Mouse (Mus musculus) MEL (cell line): ENCODE results near the gene Gria4. TPM values are rescaled to one million over a fixed set of nuclear protein-coding genes. Genes with fewer than 3 reads are reported as not detected.

Experiments used
- DNase-seq: peaks from one replicate; pipeline ENCODE4 v3.0.0; 2011; ENCODE audit warnings: low read depth, low spot score
- H3K27ac ChIP-seq: 2 replicates; pipeline ENCODE4 v1.5.1; 2012; ENCODE audit warnings: low read depth, mild to moderate bottlenecking, control low read depth, low read length, moderate library complexity; ENCODE audit not compliant: control insufficient read depth
- H3K27me3 ChIP-seq, 2 experiments: fragments of 150-350 bp in 1 of 2; sonication (generic) in 1 of 2; 2 replicates each; pipeline ENCODE4 v1.6.1; 2012; ENCODE audit warnings: low read length in 2 of 2, mild to moderate bottlenecking in 2 of 2, improper control_type of control experiment in 1 of 2, moderate library complexity in 1 of 2; ENCODE audit not compliant: insufficient read depth in 2 of 2, control insufficient read depth in 1 of 2
- H3K36me3 ChIP-seq, 2 experiments: 2 replicates each; pipeline ENCODE4 v1.6.1; 2012 to 2014; ENCODE audit warnings: low read length in 2 of 2, improper control_type of control experiment in 1 of 2, inconsistent platforms in 1 of 2, mild to moderate bottlenecking in 1 of 2; ENCODE audit not compliant: insufficient read depth in 2 of 2, control insufficient read depth in 1 of 2
- H3K4me1 ChIP-seq, 2 experiments: fragments of 150-350 bp in 1 of 2; sonication (generic) in 1 of 2; 2 replicates each; pipeline ENCODE4 v1.6.1; 2012; ENCODE audit warnings: low read length in 2 of 2, improper control_type of control experiment in 1 of 2, mild to moderate bottlenecking in 1 of 2; ENCODE audit not compliant: insufficient read depth in 2 of 2, control insufficient read depth in 1 of 2
- H3K4me3 ChIP-seq, 2 experiments: fragments of 150-350 bp in 1 of 2; sonication (generic) in 1 of 2; 2 replicates each; pipeline ENCODE4 v1.5.1; 2012; ENCODE audit warnings: low read depth in 2 of 2, low read length in 2 of 2, mild to moderate bottlenecking in 2 of 2, moderate library complexity in 2 of 2, control low read depth in 1 of 2, improper control_type of control experiment in 1 of 2; ENCODE audit not compliant: control insufficient read depth in 1 of 2, insufficient read depth in 1 of 2
- H3K79me2 ChIP-seq: 2 replicates; pipeline ENCODE4 v1.6.1; 2012; ENCODE audit warnings: mild to moderate bottlenecking, low read length, moderate library complexity; ENCODE audit not compliant: control insufficient read depth, poor library complexity, insufficient read depth
- H3K9ac ChIP-seq: 2 replicates; pipeline ENCODE4 v1.6.1; 2012; ENCODE audit warnings: low read depth, mild to moderate bottlenecking, control low read depth, low read length, moderate library complexity; ENCODE audit not compliant: control insufficient read depth, poor library complexity, severe bottlenecking
- H3K9me3 ChIP-seq: fragments of 150-350 bp; sonication (generic); replicated peaks from 2 replicates; pipeline ENCODE4 v1.6.1; 2012; ENCODE audit warnings: mild to moderate bottlenecking, low read length, improper control_type of control experiment, moderate library complexity; ENCODE audit not compliant: insufficient read depth
- BHLHE40 ChIP-seq: IDR thresholded peaks from 2 replicates; pipeline ENCODE4 v1.6.1; 2012; ENCODE audit warnings: low read depth, mild to moderate bottlenecking, inconsistent platforms, low read length, improper control_type of control experiment, borderline replicate concordance
- HCFC1 ChIP-seq: IDR thresholded peaks from 2 replicates; pipeline ENCODE4 v1.6.1; 2012; ENCODE audit warnings: low read depth, mild to moderate bottlenecking, inconsistent platforms, low read length, improper control_type of control experiment, moderate library complexity
- MAX ChIP-seq: IDR thresholded peaks from 2 replicates; pipeline ENCODE4 v1.6.1; 2011; ENCODE audit warnings: low read length, improper control_type of control experiment
- MXI1 ChIP-seq: IDR thresholded peaks from 2 replicates; pipeline ENCODE4 v1.6.1; 2011; ENCODE audit warnings: mild to moderate bottlenecking, low read depth, low read length, improper control_type of control experiment
- MYC ChIP-seq: IDR thresholded peaks from 2 replicates; pipeline ENCODE4 v1.6.1; 2011; ENCODE audit warnings: low read depth, mild to moderate bottlenecking, low read length, improper control_type of control experiment, moderate library complexity
- NELFE ChIP-seq: IDR thresholded peaks from 2 replicates; pipeline ENCODE4 v1.6.1; 2011; ENCODE audit warnings: low read depth, low read length, improper control_type of control experiment
- POLR2A ChIP-seq, 2 experiments: IDR thresholded peaks; 2 replicates each; pipeline ENCODE4 v1.6.1; 2011 to 2012; ENCODE audit warnings: low read length in 2 of 2, mild to moderate bottlenecking in 2 of 2, control low read depth in 1 of 2, improper control_type of control experiment in 1 of 2, low read depth in 1 of 2, moderate library complexity in 1 of 2; ENCODE audit not compliant: control insufficient read depth in 1 of 2, insufficient read depth in 1 of 2, poor library complexity in 1 of 2
- POLR2AphosphoS2 ChIP-seq: IDR thresholded peaks from 2 replicates; pipeline ENCODE4 v1.6.1; 2011; ENCODE audit warnings: low read length, improper control_type of control experiment
- POLR2AphosphoS5 ChIP-seq: IDR thresholded peaks from 2 replicates; pipeline ENCODE4 v1.6.1; 2012; ENCODE audit warnings: low read depth, borderline replicate concordance, mild to moderate bottlenecking, inconsistent platforms, low read length, moderate library complexity, mixed read lengths
- RAD21 ChIP-seq: IDR thresholded peaks from 2 replicates; pipeline ENCODE4 v1.6.1; 2011; ENCODE audit warnings: mild to moderate bottlenecking, low read depth, low read length, improper control_type of control experiment
- RCOR1 ChIP-seq: IDR thresholded peaks from 2 replicates; pipeline ENCODE4 v1.6.1; 2012; ENCODE audit warnings: low read depth, mild to moderate bottlenecking, inconsistent platforms, low read length, improper control_type of control experiment
- SIN3A ChIP-seq: IDR thresholded peaks from 2 replicates; pipeline ENCODE4 v1.6.1; 2012; ENCODE audit warnings: low read length, improper control_type of control experiment, inconsistent platforms
- TBP ChIP-seq: IDR thresholded peaks from 2 replicates; pipeline ENCODE4 v1.8.0; 2011; ENCODE audit warnings: low read depth, low read length, improper control_type of control experiment
- UBTF ChIP-seq: IDR thresholded peaks from 2 replicates; pipeline ENCODE4 v1.6.1; 2012; ENCODE audit warnings: low read depth, mild to moderate bottlenecking, inconsistent platforms, low read length, improper control_type of control experiment, moderate library complexity, borderline replicate concordance; ENCODE audit not compliant: insufficient read depth
- USF1 ChIP-seq: IDR thresholded peaks from 2 replicates; pipeline ENCODE4 v1.6.1; 2014; ENCODE audit warnings: low read depth, mild to moderate bottlenecking, inconsistent platforms, low read length, improper control_type of control experiment, moderate library complexity
- USF2 ChIP-seq, 2 experiments: IDR thresholded peaks; 2 replicates each; pipeline ENCODE4 v1.6.1; 2011 to 2012; ENCODE audit warnings: improper control_type of control experiment in 2 of 2, low read length in 2 of 2, borderline replicate concordance in 1 of 2, inconsistent platforms in 1 of 2, low read depth in 1 of 2, mild to moderate bottlenecking in 1 of 2; ENCODE audit not compliant: insufficient read depth in 1 of 2
- ZMIZ1 ChIP-seq: IDR thresholded peaks from 2 replicates; pipeline ENCODE4 v1.6.1; 2012; ENCODE audit warnings: low read depth, mild to moderate bottlenecking, inconsistent platforms, low read length, improper control_type of control experiment, moderate library complexity
- polyA plus RNA-seq, 2 experiments: library from polyadenylated mRNA; stranded (reverse) in 1 of 2; unstranded in 1 of 2; fragments of >175 nt in 1 of 2; fragments of >200 nt in 1 of 2; gene quantifications; 2 replicates each; pipeline versions ENCODE4 v1.2.1 to v1.2.4; 2012; ENCODE audit warnings: low replicate concordance in 2 of 2, low read depth in 1 of 2; ENCODE audit not compliant: insufficient read length in 2 of 2, insufficient read depth in 1 of 2, missing spikeins in 1 of 2
- total RNA-seq: library from RNA; depleted of rRNA; stranded (reverse); fragments of 300-350 nt; gene quantifications from 2 replicates; pipeline ENCODE4 v1.2.3, GENCODE M21; 2012

Gene Gria4
- total and polyA plus RNA-seq, 3 experiments = not detected

DNA sequence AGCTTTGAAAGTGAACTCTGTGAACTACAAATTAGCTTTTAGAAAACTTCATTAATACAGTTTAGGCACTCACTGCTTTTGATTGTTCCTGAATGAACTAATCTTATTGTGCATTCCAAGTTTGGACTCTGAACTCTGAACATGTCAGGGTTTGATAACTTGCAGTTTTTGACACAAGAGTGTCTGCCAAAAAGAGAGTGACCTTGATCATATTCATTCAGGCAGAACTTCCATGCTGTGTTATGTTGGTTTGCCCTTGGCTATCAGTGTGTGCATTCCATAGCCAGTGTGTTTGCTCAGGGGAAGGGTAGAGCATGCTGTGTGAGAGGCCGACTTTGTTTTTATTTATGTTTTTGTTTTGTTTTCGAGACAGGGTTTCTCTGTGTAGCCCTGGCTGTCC lies 325.2 kb downstream of the Gria4 start:
- Histone ChIP-seq H3K27me3 (no peaks in the 10 kb centered on the region; a peak in 1 of 4 replicates), H3K4me1 (no peaks in the 10 kb centered on the region), H3K36me3 (no peaks in the 10 kb centered on the region), H3K27ac (no peak overlapping the region), H3K9ac (no peak overlapping the region), H3K4me3 (no peak overlapping the region), H3K79me2 (no peaks in the 10 kb centered on the region)
- DNase-seq = no peak
- TF ChIP-seq MAX = no peak
- TF ChIP-seq TBP = no peak
- TF ChIP-seq, all 39 proteins: peak for 0
- no peaks in the 10 kb centered on the region for H3K9me3 ChIP-seq

DNA sequence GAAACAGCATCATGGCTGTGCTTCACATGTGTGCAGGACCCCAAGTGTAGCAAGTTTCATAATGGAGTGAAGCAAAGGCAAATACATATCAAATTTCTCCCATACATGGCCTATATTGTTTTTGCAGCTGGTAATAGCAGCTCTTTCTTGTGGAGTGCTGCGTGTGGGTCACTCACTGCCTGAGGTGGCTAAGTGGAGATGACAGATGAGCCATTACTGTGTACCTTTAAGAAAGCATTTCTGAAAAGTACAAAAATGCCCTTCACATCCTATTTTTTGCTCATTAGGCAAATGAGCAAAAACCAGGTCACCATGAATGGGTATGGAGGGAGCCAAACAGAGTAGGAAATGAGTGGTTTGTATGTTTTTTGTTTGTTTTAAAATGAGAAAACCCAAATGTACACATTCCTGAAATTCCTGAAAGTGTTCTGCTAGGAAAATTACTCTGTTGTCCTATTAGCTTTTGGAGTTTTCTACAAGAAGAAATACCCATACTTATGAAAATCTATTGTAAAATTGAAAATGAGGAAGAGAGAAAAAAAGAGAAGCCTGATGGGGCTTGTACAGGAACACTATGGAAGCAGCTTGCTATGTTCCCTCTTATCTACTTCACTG lies 336.5 kb downstream of the Gria4 start:
- no peaks in the 10 kb centered on the region; a peak in 1 of 4 replicates for H3K27me3 ChIP-seq
- no peaks in the 10 kb centered on the region for H3K36me3 ChIP-seq
- no peak for DNase-seq
- no peaks in the 10 kb centered on the region for H3K4me1 ChIP-seq
- TF ChIP-seq USF2 (IDR thresholded peaks at IDR 0.05; ENCODE audit: borderline replicate concordance in 1 of 2, insufficient read depth in 1 of 2, low read depth in 1 of 2, low read length in 2 of 2) (no peak), POLR2AphosphoS5 (no peak), NELFE (no peak), UBTF (no peak), BHLHE40 (no peak), RCOR1 (no peak), HCFC1 (no peak), MYC (no peak), USF1 (no peak), POLR2AphosphoS2 (no peak)
- H3K9ac ChIP-seq = no peak overlapping the region
- H3K9me3 ChIP-seq = no peaks in the 10 kb centered on the region
- H3K4me3 ChIP-seq = no peak overlapping the region
- no peaks in the 10 kb centered on the region for H3K79me2 ChIP-seq
- no peak overlapping the region for H3K27ac ChIP-seq

DNA sequence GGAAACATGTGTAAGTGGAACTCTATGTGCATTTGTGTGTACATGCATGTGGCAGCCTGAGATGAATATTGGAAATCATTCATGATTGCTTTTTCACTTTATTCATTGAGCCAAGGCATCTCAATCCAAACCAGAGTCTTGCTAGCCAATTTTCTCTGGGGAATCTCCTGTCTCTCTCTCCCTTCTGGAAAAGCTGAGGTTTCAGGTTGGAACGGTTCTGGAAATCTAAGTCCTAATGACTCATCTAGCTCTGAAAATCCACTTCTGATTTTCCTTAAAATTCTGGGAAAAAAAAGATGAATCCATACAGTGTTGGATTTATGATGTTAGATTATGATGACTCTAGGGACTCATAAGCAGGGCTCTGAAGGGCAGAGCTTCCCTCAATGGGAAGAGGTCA lies 337.8 kb downstream of the Gria4 start:
- TF ChIP-seq RAD21 = no peak
- TF ChIP-seq SIN3A = no peak
- TF ChIP-seq BHLHE40 = no peak
- no peak for TF ChIP-seq POLR2A (IDR thresholded peaks at IDR 0.05; ENCODE audit: control insufficient read depth in 1 of 2, insufficient read depth in 1 of 2, low read depth in 1 of 2, low read length in 2 of 2, poor library complexity in 1 of 2)
- no peak for TF ChIP-seq USF1
- no peak for TF ChIP-seq ZMIZ1
- TF ChIP-seq MXI1 = no peak
- no peaks in the 10 kb centered on the region for H3K9me3 ChIP-seq
- H3K27ac ChIP-seq = no peak overlapping the region
- no peaks in the 10 kb centered on the region; a peak in 1 of 4 replicates for H3K27me3 ChIP-seq
- no peaks in the 10 kb centered on the region for H3K36me3 ChIP-seq
- H3K9ac ChIP-seq = no peak overlapping the region
- no peak overlapping the region for H3K4me3 ChIP-seq
- H3K4me1 ChIP-seq = no peaks in the 10 kb centered on the region
- no peaks in the 10 kb centered on the region for H3K79me2 ChIP-seq
- no peak for DNase-seq
